Mouse (Mus musculus): Measurements from ENCODE around the gene Hoxa3.

The Hoxa3 gene

DNA sequence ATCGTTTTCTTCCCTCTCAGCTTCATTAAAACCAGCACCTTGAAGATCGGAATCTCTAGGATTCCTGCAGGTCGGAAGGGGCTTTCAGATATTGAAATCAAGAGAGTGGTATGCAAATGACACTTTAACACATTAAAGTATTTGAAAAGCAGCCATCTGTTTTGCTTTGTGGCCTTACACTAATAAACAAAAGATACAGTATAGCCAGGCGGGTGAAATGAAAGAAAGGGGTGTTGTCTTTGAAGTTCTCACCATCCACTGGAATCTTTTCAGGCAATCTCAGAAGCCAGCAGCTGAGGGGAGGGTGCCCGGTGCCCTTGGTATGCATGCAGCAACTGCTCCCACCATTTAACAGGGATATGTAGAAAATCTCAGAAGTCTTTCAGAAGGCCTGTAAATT lies 59.1 kb downstream of the Hoxa3 start:
- 30% methylated on average over 5 of the region's 5 CpGs for WGBS

GRCm38 (mm10) chr6:52153270-52153669 lies 59.9 kb downstream of the Hoxa3 start:
- WGBS, result 4% methylated on average over 6 of the region's 6 CpGs

GRCm38 (mm10) chr6:52152226-52153193 lies 60.6 kb downstream of the Hoxa3 start:
- WGBS, result 10% methylated on average over 16 of the region's 16 CpGs

DNA sequence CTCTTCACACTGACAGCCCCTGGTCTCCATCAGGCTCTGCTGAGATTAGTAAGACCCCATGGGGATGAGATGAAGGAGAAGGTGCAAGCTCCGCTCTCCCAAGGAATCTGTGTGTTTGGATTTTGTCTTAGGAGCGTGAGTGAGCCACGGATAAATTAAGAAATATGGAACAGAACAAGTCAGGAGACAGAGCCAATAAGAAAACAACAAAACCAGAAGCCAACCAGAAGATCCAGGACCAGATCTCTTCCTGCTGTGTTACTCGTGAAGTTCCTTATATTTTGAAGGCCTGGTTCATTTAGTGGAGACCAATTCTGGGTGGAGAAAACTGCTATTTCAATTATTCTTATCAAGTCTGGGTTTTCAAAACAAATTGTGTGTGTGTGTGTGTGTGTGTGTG lies 61.6 kb downstream of the Hoxa3 start:
- 16% methylated on average over 4 of the region's 4 CpGs for WGBS

GRCm38 (mm10) chr6:52150401-52150966 lies 62.7 kb downstream of the Hoxa3 start:
- 7% methylated on average over 16 of the region's 16 CpGs for WGBS

DNA sequence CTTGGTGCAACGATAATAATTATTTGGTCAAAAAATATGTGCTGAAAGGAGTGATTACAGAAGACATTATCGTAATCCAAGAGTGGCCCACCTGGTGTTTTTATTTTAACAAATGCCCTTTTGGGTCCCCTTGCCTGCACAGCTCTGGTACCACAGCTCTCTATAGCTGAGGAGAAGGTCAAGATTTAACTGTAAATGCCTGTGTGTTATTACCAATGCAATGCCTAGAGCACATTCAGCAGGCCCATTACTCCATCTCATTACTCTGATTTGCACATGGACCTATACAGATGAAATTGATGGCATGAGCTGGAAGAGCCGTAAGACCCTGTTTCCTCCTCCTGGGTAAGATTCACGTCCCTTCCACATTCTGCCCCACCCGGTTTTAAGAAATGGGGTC lies 74.0 kb downstream of the Hoxa3 start:
- 92% methylated on average over 5 of the region's 5 CpGs for WGBS

DNA sequence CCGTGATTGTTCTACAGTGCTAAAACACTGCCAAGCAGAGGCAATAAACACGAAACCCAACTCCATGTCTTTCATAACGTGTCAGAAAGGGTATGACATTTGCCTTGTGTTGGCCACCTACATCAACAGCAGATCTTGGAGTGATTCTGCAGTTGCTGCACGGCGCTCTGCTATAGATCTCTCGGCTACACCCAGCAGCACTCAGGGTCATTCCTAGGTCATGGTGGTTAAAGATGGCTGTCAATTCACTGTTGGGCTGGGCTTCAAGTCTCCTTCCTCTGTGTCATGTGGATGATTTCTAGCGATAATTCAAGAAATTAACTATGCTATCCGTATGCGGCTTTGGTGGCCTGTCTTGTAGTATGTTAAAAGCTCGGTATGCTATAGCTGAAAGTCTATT lies 74.6 kb downstream of the Hoxa3 start:
- 92% methylated on average over 10 of the region's 10 CpGs for WGBS

- 66% methylated on average over 9 of the region's 9 CpGs for WGBS
Observed at GRCm38 (mm10) chr6:52137841-52138535, 75.1 kb downstream of the Hoxa3 start.

- 82% methylated on average over 4 of the region's 4 CpGs for WGBS
Observed at GRCm38 (mm10) chr6:52123673-52124072, 89.5 kb downstream of the Hoxa3 start.

DNA sequence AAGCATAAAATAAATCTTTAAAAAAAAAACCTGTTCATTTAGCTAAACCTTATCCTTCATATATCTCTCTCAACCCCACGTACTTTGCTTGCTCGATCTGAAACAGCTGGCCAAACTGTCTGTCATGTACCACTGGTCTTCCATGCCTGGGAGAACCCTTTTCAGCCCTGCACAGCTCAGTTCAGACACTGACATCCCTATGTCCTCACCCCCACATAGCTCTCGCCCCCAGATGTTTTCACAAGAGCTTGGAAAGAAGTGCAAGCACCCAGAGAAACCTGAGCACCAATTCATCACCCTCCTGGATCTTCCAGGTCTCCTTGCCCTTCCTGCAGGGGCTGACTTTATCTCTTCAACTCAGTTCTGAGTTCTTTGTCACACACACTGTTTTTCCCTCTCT lies 92.0 kb downstream of the Hoxa3 start:
- WGBS, result 82% methylated on average over 3 of the region's 3 CpGs

Measured in cerebral cortex, adult 2 months (tissue).